ENCODE assay signal across 9 mouse cellular contexts in genomic region chr6:112879154-112879553, GRCm38 (mm10).
A peak's percentile ranks its signal among the peaks of the same experiment; 100 is the strongest.
DNase-seq lines count a peak whose midpoint lies in the region; ATAC-seq lines count a peak whose summit lies in the region.
"Had no signal": no experiment of that assay in that cellular context is flagged by ENCODE, and none has a peak within 500 bp of the region (broad histone marks: within the 10 kb centered on the region; RNA-seq: fewer than 3 reads in every experiment).

No protein-coding gene starts in this region.

- intact Hi-C loops in heart, postnatal 14 days (cut with DNase I): no loop called here

- 66% methylated on average over 5 of the region's 5 CpGs for WGBS in neural tube, embryonic 13.5 days
- 66% methylated on average over 5 of the region's 5 CpGs for WGBS in hindbrain, embryonic 13.5 days

- no peak overlapping the region for H3K9ac ChIP-seq in neural tube, embryonic 13.5 days
- H3K9ac ChIP-seq in hindbrain, embryonic 13.5 days: no peak overlapping the region

- no peaks in the 10 kb centered on the region for H3K9me3 ChIP-seq in neural tube, embryonic 13.5 days
- no peaks in the 10 kb centered on the region for H3K9me3 ChIP-seq in hindbrain, embryonic 13.5 days

- H3K4me2 ChIP-seq in neural tube, embryonic 13.5 days: no peak overlapping the region
- no peak overlapping the region for H3K4me2 ChIP-seq in hindbrain, embryonic 13.5 days

- no peak for ATAC-seq in neural tube, embryonic 13.5 days (ENCODE audit: low read depth)
- ATAC-seq in hindbrain, embryonic 13.5 days (ENCODE audit: low FRiP score): no peak

- peak; percentile 26 for DNase-seq in adrenal gland, adult 2 months
- DNase-seq in adrenal gland, adult 18-20 months (ENCODE audit: low spot score in 2 of 2): no peak
- DNase-seq in neural tube, embryonic 10.5 days (ENCODE audit: extremely low spot score, low spot score): no peak
- DNase-seq in right cerebral cortex, postnatal 10 days (ENCODE audit: low spot score in 2 of 2): peak; percentile 77 to 78
- no peak for DNase-seq in thymus, postnatal 14 days
- DNase-seq in heart, postnatal 14 days: no peak
- DNase-seq: lung, postnatal 10 days had no signal

- H3K4me3 ChIP-seq in neural tube, embryonic 13.5 days: no peak overlapping the region
- no peak overlapping the region for H3K4me3 ChIP-seq in hindbrain, embryonic 13.5 days

- H3K27me3 ChIP-seq in neural tube, embryonic 13.5 days: no peaks in the 10 kb centered on the region
- no peaks in the 10 kb centered on the region for H3K27me3 ChIP-seq in hindbrain, embryonic 13.5 days

- peaks cover 71% of the 10 kb centered on the region for H3K4me1 ChIP-seq in neural tube, embryonic 13.5 days (replicated peaks)
- peaks cover 75% of the 10 kb centered on the region for H3K4me1 ChIP-seq in hindbrain, embryonic 13.5 days (replicated peaks)

- H3K27ac ChIP-seq in neural tube, embryonic 13.5 days (replicated peaks): peak overlapping the region; percentile 87
- H3K27ac ChIP-seq in hindbrain, embryonic 13.5 days: peak overlapping the region; percentile 86

- no peaks in the 10 kb centered on the region for H3K36me3 ChIP-seq in neural tube, embryonic 13.5 days
- H3K36me3 ChIP-seq in hindbrain, embryonic 13.5 days: no peaks in the 10 kb centered on the region

Comparison
In these comparisons a context has a peak if more than half of its experiments do, and no peak if none do; other contexts are left out.
1. DNase-seq: peak in adrenal gland, adult 2 months (single experiment) and right cerebral cortex, postnatal 10 days (2 of 2); none in adrenal gland, adult 18-20 months (0 of 2), neural tube, embryonic 10.5 days (single experiment), thymus, postnatal 14 days (single experiment) and heart, postnatal 14 days (0 of 2).